Comparison of ENCODE assay signal across 8 mouse cellular contexts in the genomic region with DNA sequence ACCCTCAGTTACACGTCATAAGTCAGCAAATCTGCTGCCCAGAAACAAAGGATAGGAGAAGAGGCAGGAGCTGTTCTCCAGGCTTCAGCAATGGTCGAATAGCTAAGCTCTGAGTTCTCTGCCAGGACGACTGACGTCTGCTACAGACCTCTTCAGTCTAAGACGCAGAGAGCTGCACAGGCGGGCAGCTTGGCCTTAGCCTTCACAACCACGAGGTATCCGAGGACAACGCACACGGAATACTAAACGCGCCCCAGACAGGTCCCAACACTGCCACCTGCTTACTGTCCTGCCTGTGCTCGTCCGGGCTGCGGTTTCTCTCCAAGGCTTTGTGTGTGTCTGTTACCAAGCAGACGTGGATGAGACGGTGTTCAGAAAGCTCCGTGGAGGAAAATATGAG. TPM values are rescaled to one million over a fixed set of nuclear protein-coding genes. Genes with fewer than 3 reads are reported as not detected.
DNase-seq lines count a peak whose midpoint lies in the region; ATAC-seq lines count a peak whose summit lies in the region.

No protein-coding gene starts in this region.

- H3K36me3 ChIP-seq in hindbrain, embryonic 11.5 days (ENCODE audit: control insufficient read depth, insufficient read depth, low read length), result no peaks in the 10 kb centered on the region
- no peaks in the 10 kb centered on the region for H3K36me3 ChIP-seq in limb, embryonic 13.5 days
- H3K36me3 ChIP-seq in heart, embryonic 12.5 days, result no peaks in the 10 kb centered on the region

- H3K27ac ChIP-seq in hindbrain, embryonic 11.5 days (ENCODE audit: low read depth, low read length), result peak overlapping the region; percentile 62
- H3K27ac ChIP-seq in limb, embryonic 13.5 days, result peak overlapping the region; percentile 22; the same call in 1 of the 2 replicates
- H3K27ac ChIP-seq in heart, embryonic 12.5 days (ENCODE audit: poor library complexity, severe bottlenecking), result no peak overlapping the region

- peak; percentile 18 to 40 for DNase-seq in urinary bladder, adult 18-20 months (ENCODE audit: low spot score in 2 of 2)
- no peak for DNase-seq in urinary bladder, postnatal 25 days (ENCODE audit: low spot score)
- DNase-seq in hindbrain, embryonic 11.5 days (ENCODE audit: low spot score), result peak; percentile 59
- DNase-seq in telencephalon, adult 2 months (ENCODE audit: low read depth, low spot score), result peak; percentile 15
- DNase-seq in c-Kit-positive CD71-positive TER-119-positive erythroid progenitor cells, embryonic 14.5 days (ENCODE audit: low spot score), result no peak
- no peak for DNase-seq in thymus, adult 18-20 months

- H3K4me2 ChIP-seq in hindbrain, embryonic 11.5 days (replicated peaks; ENCODE audit: low read depth, low read length), result no peak overlapping the region
- 0 out of 2 replicates have a peak overlapping the region, but pooled peaks have one; percentile 1 for H3K4me2 ChIP-seq in limb, embryonic 13.5 days (replicated peaks)
- no peak overlapping the region for H3K4me2 ChIP-seq in heart, embryonic 12.5 days

- H3K4me1 ChIP-seq in hindbrain, embryonic 11.5 days (replicated peaks; ENCODE audit: control insufficient read depth, insufficient read depth, low read length), result no peaks in the 10 kb centered on the region
- H3K4me1 ChIP-seq in limb, embryonic 13.5 days, result no peaks in the 10 kb centered on the region
- H3K4me1 ChIP-seq in heart, embryonic 12.5 days (replicated peaks), result no peaks in the 10 kb centered on the region

- WGBS in hindbrain, embryonic 11.5 days, result 56% methylated on average over 18 of the region's 18 CpGs
- WGBS in limb, embryonic 13.5 days, result 63% methylated on average over 18 of the region's 18 CpGs
- 66% methylated on average over 18 of the region's 18 CpGs for WGBS in heart, embryonic 12.5 days

- H3K9ac ChIP-seq in hindbrain, embryonic 11.5 days (ENCODE audit: low read depth, low read length), result peak overlapping the region; percentile 42; the same call in 1 of the 2 replicates
- no peak overlapping the region for H3K9ac ChIP-seq in limb, embryonic 13.5 days
- no peak overlapping the region for H3K9ac ChIP-seq in heart, embryonic 12.5 days

- H3K9me3 ChIP-seq in hindbrain, embryonic 11.5 days (ENCODE audit: control insufficient read depth, low read length), result no peaks in the 10 kb centered on the region
- no peaks in the 10 kb centered on the region for H3K9me3 ChIP-seq in limb, embryonic 13.5 days
- H3K9me3 ChIP-seq in heart, embryonic 12.5 days (replicated peaks), result no peaks in the 10 kb centered on the region

- no peak overlapping the region for H3K4me3 ChIP-seq in hindbrain, embryonic 11.5 days (ENCODE audit: low read depth, low read length)
- H3K4me3 ChIP-seq in limb, embryonic 13.5 days, result no peak overlapping the region
- H3K4me3 ChIP-seq in heart, embryonic 12.5 days, result no peak overlapping the region

- peak; percentile 88 for ATAC-seq in hindbrain, embryonic 11.5 days (ENCODE audit: low FRiP score)
- ATAC-seq in limb, embryonic 13.5 days (ENCODE audit: low FRiP score, low read depth), result peak; percentile 51; the same call in 1 of the 2 replicates
- ATAC-seq in heart, embryonic 12.5 days (ENCODE audit: insufficient number of reproducible peaks, low FRiP score), result no peak

- no peaks in the 10 kb centered on the region for H3K27me3 ChIP-seq in hindbrain, embryonic 11.5 days (ENCODE audit: control insufficient read depth, insufficient read depth, low read length)
- H3K27me3 ChIP-seq in limb, embryonic 13.5 days, result no peaks in the 10 kb centered on the region
- H3K27me3 ChIP-seq in heart, embryonic 12.5 days (replicated peaks), result no peaks in the 10 kb centered on the region

RNA-seq across cellular contexts. Expression of gene Kifc3, which starts 26.8 kb away (rescaled TPM):
- 5.2 and 5.7 TPM in 2 replicates for polyA plus RNA-seq in hindbrain, embryonic 11.5 days (2014; fragmentation: Nextera tagmentation; extraction: Ambion mirVana)
- 15.5 and 16.8 TPM in 2 replicates for polyA plus RNA-seq in limb, embryonic 13.5 days (2015; fragmentation: Nextera tagmentation; extraction: Ambion mirVana)
- polyA plus RNA-seq in heart, embryonic 12.5 days (2016; fragmentation: Nextera tagmentation; extraction: Ambion mirVana), result 13.4 and 16.4 TPM in 2 replicates

Comparison
In these comparisons a context has a peak if more than half of its experiments do, and no peak if none do; other contexts are left out.
1. DNase-seq: peak in urinary bladder, adult 18-20 months (2 of 2), hindbrain, embryonic 11.5 days (single experiment) and telencephalon, adult 2 months (single experiment); none in urinary bladder, postnatal 25 days (single experiment), c-Kit-positive CD71-positive TER-119-positive erythroid progenitor cells, embryonic 14.5 days (single experiment) and thymus, adult 18-20 months (0 of 2).